Mouse (Mus musculus) heart, postnatal 10 days (tissue): ENCODE results near the gene Slc29a1. TPM values are rescaled to one million over a fixed set of nuclear protein-coding genes. Genes with fewer than 3 reads are reported as not detected.

Source experiments
- DNase-seq, 2 experiments: peaks; one replicate each; pipeline ENCODE4 v3.0.0; 2021
- intact Hi-C: fragments of 180-260 bp; cut with DNase I; formaldehyde crosslinking; loops from one replicate; pipeline ENCODE4 v1.15.1; 2025
- total RNA-seq, 2 experiments: library from RNA; stranded (reverse); gene quantifications; 2 replicates each; pipeline ENCODE4 v1.2.3; 2021

Gene Slc29a1
- total RNA-seq, 2 experiments from 2014 or later = 88.3 to 99.0 TPM

GRCm38 (mm10) chr17:45574129-45574761 lies 25.2 kb downstream of the Slc29a1 start:
- intact Hi-C loops = no loop called here
- peak; percentile 73 to 76 for DNase-seq

GRCm38 (mm10) chr17:45573780-45574123 lies 25.7 kb downstream of the Slc29a1 start:
- intact Hi-C loops = no loop called here
- DNase-seq = peak; percentile 98

GRCm38 (mm10) chr17:45573087-45573779 lies 26.2 kb downstream of the Slc29a1 start, which contains the start of gene Hsp90ab1:
Gene Hsp90ab1 (minus strand): TSS chr17:45573271.
- peak; percentile 99 for DNase-seq
- intact Hi-C loops = no loop called here

- DNase-seq = peak; percentile 85 to 87
- intact Hi-C loops = no loop called here
These were observed 27.0 kb downstream of the Slc29a1 start for GRCm38 (mm10) chr17:45572103-45573086.

GRCm38 (mm10) chr17:45569999-45570398 lies 29.4 kb downstream of the Slc29a1 start:
- intact Hi-C loops = no loop called here
- no peak for DNase-seq

GRCm38 (mm10) chr17:45568990-45569389 lies 30.4 kb downstream of the Slc29a1 start:
- intact Hi-C loops = no loop called here

GRCm38 (mm10) chr17:45567162-45567601 lies 32.2 kb downstream of the Slc29a1 start:
- intact Hi-C loops = no loop called here
- no peak for DNase-seq

More at GRCm38 (mm10) chr17:45568990-45569389, 30.4 kb downstream of the Slc29a1 start:
- no peak for DNase-seq

GRCm38 (mm10) chr17:45566360-45567161 lies 32.8 kb downstream of the Slc29a1 start:
- intact Hi-C loops = no loop called here
- DNase-seq = no peak

GRCm38 (mm10) chr17:45566031-45566359 lies 33.4 kb downstream of the Slc29a1 start:
- DNase-seq = no peak
- intact Hi-C loops = no loop called here

- intact Hi-C loops = no loop called here
- DNase-seq = no peak
These were observed 34.3 kb downstream of the Slc29a1 start for GRCm38 (mm10) chr17:45565103-45565502.

GRCm38 (mm10) chr17:45564531-45565084 lies 34.8 kb downstream of the Slc29a1 start:
- DNase-seq = no peak
- intact Hi-C loops = no loop called here

GRCm38 (mm10) chr17:45563655-45564530 lies 35.5 kb downstream of the Slc29a1 start, which contains the start of gene Slc35b2:
Gene Slc35b2 (plus strand): TSS chr17:45563874.
- DNase-seq = peak; percentile 96 to 98
- intact Hi-C loops = no loop called here

GRCm38 (mm10) chr17:45563216-45563615 lies 36.2 kb downstream of the Slc29a1 start:
- no peak for DNase-seq
- intact Hi-C loops = no loop called here

- intact Hi-C loops = no loop called here
- no peak for DNase-seq
These were observed 39.5 kb downstream of the Slc29a1 start for GRCm38 (mm10) chr17:45559732-45560525.

- peak in 1 of 2 experiments; percentile 15 for DNase-seq
- intact Hi-C loops = no loop called here
These were observed 41.2 kb downstream of the Slc29a1 start for GRCm38 (mm10) chr17:45557998-45558862.

GRCm38 (mm10) chr17:45557246-45557824 lies 42.1 kb downstream of the Slc29a1 start:
- peak in 1 of 2 experiments; percentile 2 for DNase-seq
- intact Hi-C loops = no loop called here
